Mouse (Mus musculus): ENCODE data around the gene Itga6. TPM values are rescaled to one million over a fixed set of nuclear protein-coding genes. Genes with fewer than 3 reads are reported as not detected.

Itga6 gene
- polyA plus RNA-seq, 1 experiment: 71.3 TPM

DNA sequence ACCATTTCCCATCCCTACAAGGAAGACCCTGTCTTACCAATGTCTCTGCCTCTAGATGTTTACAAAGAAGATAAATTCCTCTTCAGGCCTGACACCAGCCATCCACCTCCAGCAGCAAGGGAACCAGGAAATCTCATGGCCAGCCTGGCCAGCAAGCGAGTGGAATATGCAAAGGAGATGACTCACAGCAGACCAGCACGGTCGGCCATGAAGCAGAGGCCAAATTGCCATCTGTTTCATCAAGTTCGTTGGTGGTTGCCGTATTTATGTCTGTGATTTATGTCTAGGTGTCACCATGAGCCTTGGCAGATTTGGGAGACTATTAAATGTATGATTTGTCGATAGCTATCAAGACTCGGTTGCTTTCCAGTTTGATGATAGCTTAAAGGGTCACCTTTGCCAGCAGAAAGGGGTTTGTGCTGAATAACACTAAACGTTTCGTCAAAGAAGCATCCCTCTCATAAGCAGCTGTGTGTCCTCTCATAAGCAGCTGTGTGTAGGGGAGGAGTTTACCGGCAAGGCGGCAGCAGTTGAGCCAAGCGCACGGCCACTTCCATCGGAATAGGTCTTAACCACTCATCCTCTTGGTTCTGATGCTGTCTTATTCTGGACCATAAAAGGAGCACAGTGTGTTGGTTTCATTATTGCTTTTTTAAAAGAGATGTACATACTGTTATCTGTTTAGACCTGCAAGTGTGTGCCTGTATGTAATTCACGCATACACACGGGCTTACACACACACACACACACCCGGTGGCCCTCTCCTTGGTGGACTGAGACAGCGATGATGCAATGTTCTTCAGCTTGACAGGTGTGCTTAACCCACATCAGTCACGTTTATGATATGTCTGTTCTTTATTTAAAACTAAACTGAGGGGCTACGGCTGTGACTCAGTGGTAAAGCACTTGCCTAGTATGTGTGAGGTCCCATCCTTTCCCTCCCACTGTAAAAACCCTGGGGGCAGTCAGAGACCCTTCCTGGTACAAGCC is 14.5 kb upstream of the Itga6 start:
- no peak for DNase-seq (ENCODE audit: low read depth)

DNA sequence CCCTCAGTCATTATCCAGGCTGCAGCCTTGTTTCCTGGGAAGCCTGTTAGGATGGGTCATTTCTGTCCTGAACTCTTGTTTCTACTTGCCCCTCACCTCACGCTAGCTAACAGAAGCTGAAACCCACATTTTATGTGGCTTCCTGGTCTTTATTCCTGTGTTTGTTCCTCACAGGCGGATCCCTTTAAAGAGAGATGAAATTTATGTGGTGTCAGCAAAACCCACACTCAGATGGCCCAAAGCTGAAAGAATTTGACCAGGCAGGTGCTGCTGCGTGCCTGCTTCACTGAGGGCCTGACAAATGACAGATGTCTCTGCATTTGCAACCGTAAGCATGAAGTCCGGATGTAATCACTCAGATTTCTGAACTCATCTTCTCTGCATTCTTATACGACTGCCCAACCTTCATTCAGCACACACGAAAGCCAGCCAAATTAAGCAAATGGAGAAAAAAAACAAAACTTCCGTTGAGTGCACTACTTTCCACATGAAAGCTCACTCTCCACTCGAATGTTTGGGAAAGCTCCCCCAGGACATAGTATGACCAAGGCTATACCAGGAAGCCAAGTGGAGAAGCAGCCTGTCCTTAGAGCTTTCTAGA is 10.5 kb upstream of the Itga6 start:
- no peak for DNase-seq (ENCODE audit: low read depth)

DNA sequence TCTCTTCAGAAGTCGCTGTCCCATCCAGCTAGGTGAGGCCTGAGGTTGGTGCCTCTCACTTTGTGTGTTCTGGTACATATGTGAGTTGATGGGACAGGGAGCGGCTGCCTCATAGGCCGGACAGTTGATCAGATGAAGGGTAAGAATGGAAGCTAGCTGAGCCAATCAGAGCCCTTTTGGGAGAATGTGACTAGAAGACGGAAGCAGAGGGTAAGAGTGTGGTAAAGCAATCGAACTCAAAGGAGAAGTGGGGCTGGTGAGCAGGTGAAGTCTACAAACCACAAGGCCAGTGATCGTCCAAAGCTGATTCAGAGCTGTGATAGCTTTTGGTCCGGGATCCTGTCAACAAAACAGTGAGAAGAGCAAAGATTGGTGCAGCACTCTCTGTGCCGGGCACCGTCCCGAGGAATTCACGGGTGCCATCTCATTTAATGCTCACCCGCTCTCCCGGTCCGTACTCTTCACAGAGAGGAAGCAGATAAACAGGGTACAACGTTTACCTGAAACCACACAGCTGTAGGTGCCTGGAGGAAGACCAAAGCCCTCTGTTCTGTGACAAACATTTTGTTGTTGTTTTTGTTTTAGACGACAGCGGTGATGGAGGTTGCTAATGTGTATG is 9.8 kb upstream of the Itga6 start:
- no peak for DNase-seq (ENCODE audit: low read depth)

DNA sequence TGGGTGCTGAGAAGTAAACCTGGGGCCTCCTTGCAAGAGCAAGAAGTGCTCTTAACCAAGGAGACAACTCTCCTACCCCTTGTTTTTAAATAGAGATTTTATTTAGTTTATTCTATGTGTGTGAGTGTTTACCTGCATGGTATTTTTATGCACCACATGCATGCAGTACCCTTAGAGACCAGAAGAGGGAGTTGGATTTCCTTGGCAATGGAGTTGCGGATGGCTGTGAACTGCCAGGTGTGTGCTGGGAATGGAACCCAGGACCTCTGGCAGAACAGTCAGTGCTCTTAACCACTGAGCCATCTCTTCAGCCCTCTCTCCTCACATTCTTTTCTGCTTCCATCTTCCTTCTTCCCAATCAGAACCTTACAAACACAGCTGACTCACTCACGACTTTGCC is 9.2 kb upstream of the Itga6 start:
- no peak for DNase-seq (ENCODE audit: low read depth)

DNA sequence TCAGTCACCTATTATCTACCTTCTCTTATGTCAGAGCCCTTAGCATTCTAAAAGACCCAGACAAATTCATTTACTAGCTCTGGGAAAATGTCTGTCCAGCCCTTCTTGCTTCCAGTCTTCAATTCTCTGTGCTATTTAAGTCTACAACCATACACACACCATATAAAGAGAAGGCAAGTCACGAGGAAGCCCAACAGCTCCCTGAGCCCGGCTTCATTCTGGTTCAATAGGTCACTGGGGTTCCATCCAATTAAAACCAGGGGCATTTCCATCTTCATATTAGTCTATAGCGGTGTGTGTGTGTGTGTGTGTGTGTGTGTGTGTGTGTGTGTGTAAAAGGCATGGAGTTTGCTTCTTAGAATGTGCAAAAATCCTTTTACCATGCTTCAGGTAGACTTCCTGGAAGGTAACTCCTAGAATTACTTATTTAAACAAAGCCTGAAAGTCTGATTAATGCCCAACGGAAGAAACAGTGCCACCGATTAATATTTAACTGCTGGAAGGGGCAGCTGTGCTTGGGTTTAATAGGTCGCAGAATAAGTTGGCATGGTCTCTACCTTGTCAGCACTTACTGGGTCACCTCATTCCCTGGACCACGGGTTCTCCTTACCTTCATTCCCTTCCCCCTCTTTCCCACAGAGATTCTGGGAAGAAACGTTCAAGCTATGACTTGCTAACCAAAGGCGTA is 6.1 kb upstream of the Itga6 start:
- no peak for DNase-seq (ENCODE audit: low read depth)

DNA sequence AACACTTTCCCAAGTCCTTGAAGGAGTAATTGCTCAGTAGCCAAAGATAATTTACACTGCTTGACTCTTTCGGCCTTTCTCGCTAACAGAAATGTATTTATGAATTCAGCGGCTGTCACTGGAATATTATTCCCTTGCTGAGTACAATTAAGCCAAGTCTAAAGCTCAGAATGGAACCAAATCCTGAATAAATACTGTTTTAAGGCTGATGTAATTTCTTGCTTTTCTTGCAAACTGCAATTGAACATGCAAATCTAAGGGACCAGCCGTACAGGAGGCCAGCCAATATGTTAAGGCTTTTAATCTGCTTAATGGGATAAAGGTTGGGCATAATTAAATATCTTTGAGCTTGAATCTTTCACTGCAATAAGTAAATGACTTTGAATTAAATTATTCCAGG is 2.9 kb upstream of the Itga6 start:
- DNase-seq (ENCODE audit: low read depth): no peak

DNA sequence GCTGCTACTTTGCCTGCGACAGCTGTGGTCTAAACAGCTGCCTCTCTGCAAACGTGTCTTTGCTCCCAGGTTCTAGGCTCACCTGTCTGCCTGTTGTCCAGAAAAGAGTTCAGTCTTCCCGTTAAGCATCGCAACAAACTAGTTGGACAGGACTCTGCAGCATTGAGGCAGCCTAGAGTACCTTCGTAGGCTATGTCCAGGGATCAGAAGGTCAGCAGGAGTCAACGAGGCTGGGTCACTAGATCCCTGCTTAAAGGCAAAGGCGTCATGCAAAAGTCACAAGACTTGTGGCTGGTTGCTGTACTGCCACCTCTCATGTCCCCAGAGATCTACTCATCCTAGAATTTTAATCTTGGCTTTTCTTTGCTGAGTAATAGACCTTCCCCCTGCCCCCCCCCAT is 2.0 kb upstream of the Itga6 start:
- no peak for DNase-seq (ENCODE audit: low read depth)

DNA sequence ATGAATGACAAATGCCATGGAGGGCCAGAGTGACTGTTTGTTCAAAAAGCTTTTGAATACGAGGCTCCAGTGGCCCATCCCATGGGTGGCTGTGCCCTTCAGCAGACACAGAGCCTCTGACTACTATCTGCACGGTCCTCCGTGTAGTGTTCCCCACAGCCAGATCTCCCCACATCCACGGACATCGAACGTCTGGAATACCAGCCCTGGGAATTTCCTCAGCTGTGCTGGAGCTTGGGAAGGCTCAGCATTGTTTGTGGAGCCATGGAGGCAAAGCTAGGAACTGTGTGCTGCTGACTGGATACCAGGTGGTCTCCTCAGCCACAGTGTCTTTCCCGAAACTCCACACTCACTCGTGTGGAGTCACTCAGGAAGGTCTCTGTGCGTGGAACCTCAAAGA is 1.1 kb upstream of the Itga6 start:
- no peak for DNase-seq (ENCODE audit: low read depth)

DNA sequence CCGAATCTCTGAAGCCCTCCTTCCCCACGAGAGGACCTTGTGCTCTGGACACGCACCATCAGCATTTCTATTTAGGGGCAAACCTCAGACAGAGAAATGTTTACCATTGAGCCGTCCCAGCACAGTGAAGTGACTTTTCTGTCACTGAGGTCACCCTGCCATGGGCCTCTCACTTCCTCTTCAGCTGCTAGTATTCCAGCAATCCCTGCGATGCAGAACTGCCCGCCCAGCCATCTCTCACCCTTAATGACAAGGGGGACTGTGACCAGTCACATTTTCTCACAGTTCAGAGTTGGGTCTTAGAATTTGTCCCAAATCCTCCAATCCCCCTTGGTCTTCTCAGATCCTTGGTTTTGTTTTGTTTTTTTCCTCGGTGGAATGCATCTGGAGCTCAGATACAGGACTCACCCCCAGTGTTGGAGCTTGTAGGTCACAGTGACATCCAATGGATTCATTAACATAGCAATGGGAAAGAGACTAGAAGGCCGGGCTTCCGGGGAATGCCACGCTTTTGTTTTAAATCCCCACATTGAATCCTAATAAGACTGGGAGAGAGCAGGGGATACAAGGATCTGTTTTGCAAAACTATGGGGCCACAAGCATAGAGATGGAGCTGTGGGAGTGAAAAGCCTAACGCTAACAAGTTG is 432 bp upstream of the Itga6 start:
- no peak for DNase-seq (ENCODE audit: low read depth)

DNA sequence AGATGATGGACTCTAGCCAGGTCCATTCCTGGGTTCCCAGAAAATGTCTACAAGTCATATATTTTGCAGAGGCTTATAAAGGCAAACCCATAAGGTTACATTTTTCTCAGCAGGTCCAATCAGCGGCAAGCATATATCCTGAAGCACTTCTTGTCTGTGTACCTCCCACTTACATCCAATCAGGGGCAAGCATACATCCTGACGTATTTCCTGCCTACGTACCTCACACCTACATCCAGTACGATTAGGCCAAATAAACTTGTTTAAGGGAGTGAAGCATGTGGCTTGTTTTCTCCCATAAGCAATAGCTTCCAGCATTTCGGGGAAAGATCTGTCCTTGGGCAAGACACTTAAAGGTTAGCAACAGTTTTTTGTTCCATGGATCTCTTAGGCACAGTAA is 3.0 kb downstream of the Itga6 start:
- DNase-seq (ENCODE audit: low read depth): no peak

DNA sequence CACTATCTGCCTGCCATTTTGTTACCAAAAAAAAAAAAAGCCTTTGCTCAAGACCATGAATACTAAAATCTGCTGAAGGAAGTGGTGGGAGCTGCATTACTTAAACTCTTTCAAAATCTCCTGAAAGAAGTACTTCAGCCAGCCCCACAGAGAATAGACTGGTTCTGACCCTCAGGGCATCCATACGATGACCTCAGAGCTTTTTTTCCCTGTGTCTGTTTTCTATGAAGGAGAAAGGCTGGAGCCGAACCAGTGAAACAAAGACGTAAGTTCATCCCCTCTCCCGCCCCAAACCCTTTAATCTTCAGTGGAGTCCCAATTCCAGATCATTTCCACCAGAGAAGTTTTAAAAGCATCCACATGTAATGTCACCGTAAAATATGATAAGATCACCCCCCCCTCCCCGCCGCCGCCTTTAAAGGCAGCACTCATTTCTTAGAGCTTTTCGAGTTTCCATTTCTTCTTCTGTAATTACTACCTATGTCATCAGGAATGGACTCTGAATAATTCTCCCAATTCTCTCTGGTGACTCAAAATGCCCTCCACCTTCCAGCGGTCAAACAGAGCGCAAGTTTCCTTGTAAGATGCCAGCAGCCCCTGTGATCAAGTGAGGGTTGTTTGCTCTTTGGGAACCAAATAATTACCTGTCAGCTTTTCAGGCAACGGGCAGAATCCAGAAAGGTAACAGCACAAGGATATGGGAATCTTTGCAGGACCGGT is 4.1 kb downstream of the Itga6 start:
- DNase-seq (ENCODE audit: low read depth): no peak

DNA sequence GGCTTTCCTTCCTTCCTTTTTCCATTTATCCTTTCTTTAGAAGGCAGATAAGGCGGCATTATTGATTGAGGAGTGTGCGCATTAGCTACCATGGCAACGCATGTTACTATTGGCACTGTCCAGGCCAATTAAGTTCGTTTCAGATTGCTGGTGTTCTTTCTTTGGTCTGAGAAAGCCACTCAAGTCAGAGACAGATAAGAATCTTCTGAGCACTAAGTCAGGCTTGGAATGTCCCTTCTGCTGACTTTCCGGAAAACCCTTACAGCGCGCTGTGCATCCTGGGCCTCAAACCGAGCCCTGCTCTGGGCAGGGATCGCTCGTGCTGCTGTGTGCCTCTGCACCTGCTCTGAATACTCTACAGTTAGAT is 4.7 kb downstream of the Itga6 start:
- no peak for DNase-seq (ENCODE audit: low read depth)

DNA sequence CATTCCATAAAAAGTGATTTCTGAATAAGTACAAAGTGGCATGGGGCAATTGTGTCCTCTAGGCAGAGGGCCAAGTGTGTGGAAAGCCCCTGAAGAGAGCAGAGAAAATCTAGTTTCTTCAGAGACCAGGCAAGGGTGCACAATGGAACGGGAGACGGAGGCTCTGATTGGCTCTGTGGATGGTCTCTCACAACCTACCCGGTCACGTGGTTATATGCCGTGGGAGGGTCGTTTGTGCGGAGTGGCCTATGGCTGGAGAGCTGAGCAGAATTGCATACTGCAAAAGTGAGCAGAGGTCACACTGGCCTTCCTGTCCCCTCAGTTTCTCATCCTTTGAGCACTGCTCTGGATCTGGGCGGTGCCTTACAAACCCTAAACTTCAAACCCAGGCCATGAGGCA is 5.9 kb downstream of the Itga6 start:
- no peak for DNase-seq (ENCODE audit: low read depth)

DNA sequence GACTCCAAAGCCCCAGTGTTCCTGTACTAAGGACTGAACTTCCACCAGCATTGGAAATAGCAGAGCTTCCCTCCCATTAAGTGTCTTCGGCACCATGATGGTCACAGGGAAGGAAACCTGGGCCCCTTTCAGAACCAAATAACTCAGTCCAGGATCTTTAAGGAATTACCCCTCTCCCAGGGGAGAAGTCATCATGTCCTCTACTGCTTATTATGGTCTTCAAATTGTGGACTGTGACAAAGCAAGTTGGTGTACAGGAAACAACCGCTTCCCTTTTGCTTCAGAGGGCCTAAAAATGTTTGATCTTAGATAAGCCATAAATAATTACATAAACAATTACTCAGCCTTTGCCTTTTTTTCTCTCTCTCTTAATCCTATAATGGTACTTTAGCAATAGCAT is 6.4 kb downstream of the Itga6 start:
- DNase-seq (ENCODE audit: low read depth): no peak

DNA sequence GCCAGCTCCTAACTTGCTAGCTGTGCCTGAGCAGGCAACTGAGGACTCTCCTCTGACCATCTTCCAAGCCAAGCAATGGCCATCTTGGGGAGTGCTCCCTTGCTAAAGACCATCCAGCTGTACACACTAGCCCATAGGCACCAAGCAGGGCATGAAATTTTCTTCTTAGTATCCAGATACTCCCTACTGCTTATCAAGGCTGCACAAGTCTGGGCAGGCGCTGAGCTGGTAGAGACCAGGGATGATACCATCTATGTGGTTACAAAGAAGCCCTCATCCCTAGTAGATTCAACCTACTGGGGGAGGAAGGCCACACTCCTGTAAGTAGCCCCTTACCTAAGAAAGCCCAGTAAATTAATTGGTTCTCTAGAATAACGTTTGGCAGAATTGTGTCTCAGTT is 7.0 kb downstream of the Itga6 start:
- DNase-seq (ENCODE audit: low read depth): no peak

DNA sequence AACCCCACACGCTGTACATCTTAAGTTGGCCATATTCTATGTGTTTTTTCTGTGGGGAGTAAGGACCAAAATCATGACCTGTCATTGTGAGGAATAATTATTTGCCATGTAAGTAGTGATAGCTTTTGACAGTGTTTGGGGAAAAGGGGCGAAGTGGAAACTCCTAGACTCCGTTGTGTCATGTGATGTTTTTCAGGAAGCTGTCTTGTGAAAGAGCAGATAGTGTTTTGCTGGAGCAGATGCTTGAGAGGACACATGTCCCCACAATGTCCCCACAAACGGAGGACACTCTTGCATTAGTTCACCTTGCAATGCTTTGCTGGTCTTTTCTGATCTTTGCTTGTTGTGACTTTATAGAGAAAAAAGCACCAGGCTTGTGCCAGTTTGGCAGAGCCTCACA is 7.7 kb downstream of the Itga6 start:
- DNase-seq (ENCODE audit: low read depth): no peak

DNA sequence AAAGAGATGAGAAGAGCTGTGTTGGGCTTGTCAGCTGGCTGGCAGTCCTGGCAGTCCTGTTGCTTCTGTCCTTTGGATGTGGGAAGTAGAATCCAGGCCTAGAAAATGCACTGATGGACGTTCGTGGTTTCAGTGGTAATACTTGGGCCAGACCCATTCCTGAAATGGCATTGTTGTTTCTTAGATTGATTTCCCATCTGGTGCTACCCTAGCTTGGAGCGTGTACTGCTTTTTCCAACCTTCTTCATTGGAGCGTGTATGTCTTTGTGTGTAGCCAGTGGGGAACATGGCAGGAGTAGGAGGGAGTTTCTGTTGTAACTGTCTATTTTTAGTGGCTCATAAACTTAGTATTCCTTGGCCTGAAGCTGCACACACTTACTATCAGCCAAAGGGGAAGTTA is 10.3 kb downstream of the Itga6 start:
- DNase-seq (ENCODE audit: low read depth): no peak

DNA sequence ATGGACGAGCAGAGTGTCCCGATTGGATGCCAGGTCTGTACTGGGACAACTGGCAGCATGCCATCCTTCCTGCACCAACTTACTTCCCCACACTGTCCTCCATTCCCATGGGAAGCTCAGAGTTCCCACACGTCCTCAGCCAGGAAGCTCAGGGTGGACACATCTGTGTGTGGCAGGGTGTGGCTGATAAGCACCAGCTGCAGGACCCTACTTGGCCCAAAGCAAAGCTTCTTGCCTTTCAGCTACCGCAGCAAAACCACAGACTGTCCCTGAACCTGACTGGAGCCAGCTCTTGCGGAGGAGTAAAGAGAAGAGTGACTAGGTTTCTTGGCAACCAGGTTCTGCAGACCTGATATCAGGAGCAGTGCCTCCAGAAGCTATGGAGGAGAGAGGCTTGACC is 11.7 kb downstream of the Itga6 start:
- no peak for DNase-seq (ENCODE audit: low read depth)

DNA sequence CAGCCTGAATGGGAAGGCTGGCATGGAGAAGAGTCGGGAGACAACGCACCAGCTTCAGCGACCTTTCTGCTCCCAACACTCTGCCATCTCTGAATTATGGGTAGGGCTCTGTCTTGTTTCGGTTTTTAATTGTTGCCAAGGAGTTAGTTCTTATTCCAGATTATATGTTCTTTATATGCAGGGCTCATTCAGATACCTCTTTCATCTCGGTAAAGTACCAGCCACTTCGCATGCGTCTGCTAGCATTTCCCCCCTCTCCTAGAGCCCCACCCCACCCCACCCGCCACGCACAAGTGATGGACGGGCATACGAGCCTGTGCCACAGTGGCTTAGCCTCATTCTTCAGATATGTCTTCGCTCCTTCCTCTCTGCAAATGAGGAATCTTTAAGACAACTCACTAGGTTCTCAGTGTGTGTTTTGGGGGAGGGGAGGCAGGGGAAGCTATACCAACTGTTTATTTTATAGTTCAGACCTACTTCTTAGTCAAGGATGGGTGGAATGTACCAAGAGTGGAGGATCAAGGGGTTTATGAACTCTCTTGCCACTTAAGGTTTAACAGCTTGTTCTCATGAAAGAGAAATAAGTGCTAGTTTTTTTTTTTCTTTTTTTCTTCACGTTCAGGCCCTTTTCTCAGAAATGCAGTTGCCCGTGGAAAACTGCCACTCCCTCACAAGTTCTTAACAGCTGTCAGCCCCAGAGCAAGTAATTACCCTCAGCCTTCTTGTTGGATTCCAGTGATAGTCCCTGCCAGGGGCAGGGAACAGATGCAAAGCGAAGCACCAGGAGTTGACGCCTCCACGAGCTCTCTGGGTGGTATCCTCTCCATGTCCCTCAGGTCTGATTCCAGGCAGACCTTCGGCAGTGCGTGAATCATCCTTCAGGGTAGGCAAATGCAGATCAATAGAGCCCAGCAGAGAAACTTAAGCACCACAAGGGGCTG is 13.4 kb downstream of the Itga6 start:
- DNase-seq (ENCODE audit: low read depth): no peak

DNA sequence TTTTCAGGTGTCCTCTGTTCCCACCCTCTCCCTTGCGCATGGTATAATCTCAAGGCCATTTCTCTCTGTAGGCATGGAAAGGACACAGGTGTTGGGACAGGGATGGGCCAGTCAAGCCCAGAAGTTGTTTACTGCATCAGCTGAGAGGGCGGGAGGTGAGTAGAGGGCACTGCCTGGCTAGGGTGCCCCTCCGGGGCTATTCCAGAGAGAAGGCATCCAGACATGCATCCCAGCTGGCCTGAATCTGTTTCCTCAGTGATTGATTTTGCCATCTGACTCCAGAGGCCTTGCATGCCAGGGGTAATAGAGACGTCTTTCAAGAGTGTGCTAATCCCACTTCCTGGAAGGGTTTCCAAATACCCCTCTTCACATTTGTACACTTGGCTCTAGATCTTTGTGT is 14.7 kb downstream of the Itga6 start:
- no peak for DNase-seq (ENCODE audit: low read depth)
